Comparison of ENCODE assay signal across 8 mouse cellular contexts in genomic region chr15:86140323-86140722, GRCm38 (mm10). TPM values are rescaled to one million over a fixed set of nuclear protein-coding genes. Genes with fewer than 3 reads are reported as not detected.
DNase-seq lines count a peak whose midpoint lies in the region; ATAC-seq lines count a peak whose summit lies in the region.

No protein-coding gene starts in this region.

- no peak for ATAC-seq in liver, embryonic 11.5 days (replicated peaks; ENCODE audit: low FRiP score)
- no peak for ATAC-seq in midbrain, embryonic 14.5 days (ENCODE audit: low FRiP score, low TSS enrichment)

- intact Hi-C loops in gastrocnemius, postnatal 14 days (cut with DNase I; ENCODE audit: low total_unique reads), result no loop called here

- no peak overlapping the region for H3K9ac ChIP-seq in liver, embryonic 11.5 days (ENCODE audit: low read depth, low read length)
- no peak overlapping the region for H3K9ac ChIP-seq in midbrain, embryonic 14.5 days (replicated peaks; ENCODE audit: low read length)

- no peaks in the 10 kb centered on the region for H3K9me3 ChIP-seq in liver, embryonic 11.5 days (ENCODE audit: control insufficient read depth, low read length)
- H3K9me3 ChIP-seq in midbrain, embryonic 14.5 days (ENCODE audit: control insufficient read depth, low read length), result no peaks in the 10 kb centered on the region

- H3K4me3 ChIP-seq in liver, embryonic 11.5 days (ENCODE audit: low read depth, low read length), result no peak overlapping the region
- no peak overlapping the region for H3K4me3 ChIP-seq in midbrain, embryonic 14.5 days (replicated peaks; ENCODE audit: low read depth, low read length)

- peaks cover 10% of the 10 kb centered on the region for H3K36me3 ChIP-seq in liver, embryonic 11.5 days (ENCODE audit: control insufficient read depth, insufficient read depth, low read length)
- H3K36me3 ChIP-seq in midbrain, embryonic 14.5 days (ENCODE audit: control insufficient read depth, insufficient read depth, low read length), result peaks cover 41% of the 10 kb centered on the region

- 35% methylated on average over 10 of the region's 10 CpGs for WGBS in liver, embryonic 11.5 days
- 30% methylated on average over 10 of the region's 10 CpGs for WGBS in midbrain, embryonic 14.5 days

- no peak overlapping the region for H3K4me2 ChIP-seq in liver, embryonic 11.5 days
- H3K4me2 ChIP-seq in midbrain, embryonic 14.5 days (ENCODE audit: low read length), result no peak overlapping the region

- peak; percentile 66 for DNase-seq in liver
- DNase-seq in liver, embryonic 11.5 days (ENCODE audit: low spot score), result no peak
- DNase-seq in MN1 (ENCODE audit: low spot score), result peak; percentile 68
- DNase-seq in cerebellum, postnatal 36 days, result peak; percentile 65 to 73
- peak; percentile 57 for DNase-seq in gastrocnemius, postnatal 14 days
- DNase-seq in layer of hippocampus, postnatal 14 days (ENCODE audit: low spot score in 2 of 2), result peak; percentile 40 to 51
- DNase-seq in midbrain, embryonic 14.5 days, result peak; percentile 89
- DNase-seq in testis, postnatal 10 days (ENCODE audit: low spot score), result peak; percentile 81

- no peaks in the 10 kb centered on the region for H3K27me3 ChIP-seq in liver, embryonic 11.5 days (replicated peaks; ENCODE audit: control insufficient read depth, insufficient read depth, low read length)
- H3K27me3 ChIP-seq in midbrain, embryonic 14.5 days (ENCODE audit: control insufficient read depth, insufficient read depth, low read length), result no peaks in the 10 kb centered on the region

- H3K4me1 ChIP-seq in liver, embryonic 11.5 days (replicated peaks; ENCODE audit: control insufficient read depth, insufficient read depth, low read length), result no peaks in the 10 kb centered on the region
- H3K4me1 ChIP-seq in midbrain, embryonic 14.5 days (ENCODE audit: control insufficient read depth, insufficient read depth, low read length), result no peaks in the 10 kb centered on the region

- no peak overlapping the region for H3K27ac ChIP-seq in liver, embryonic 11.5 days (ENCODE audit: low read depth, low read length)
- H3K27ac ChIP-seq in midbrain, embryonic 14.5 days (replicated peaks; ENCODE audit: low read depth, low read length), result peak overlapping the region; percentile 63

RNA-seq across cellular contexts. Expression of gene Cerk, which starts 45.6 kb away (rescaled TPM):
- polyA plus RNA-seq in liver, embryonic 11.5 days (2014; fragmentation: Nextera tagmentation; extraction: Ambion mirVana), result 8.4 and 8.5 TPM in 2 replicates
- 1 to 10 TPM; 6.5 to 7.4 TPM for total RNA-seq in gastrocnemius, postnatal 14 days (2021)
- 10 to 100 TPM; 46.7 to 49.1 TPM for total RNA-seq in layer of hippocampus, postnatal 14 days (2021)
- 20.3 and 23.5 TPM in 2 replicates for polyA plus RNA-seq in midbrain, embryonic 14.5 days (2014; fragmentation: Nextera tagmentation; extraction: Ambion mirVana)

Comparison
In these comparisons a context has a peak if more than half of its experiments do, and no peak if none do; other contexts are left out.
1. RNA of gene Cerk, which starts 45.6 kb away (total RNA-seq): 46.7 to 49.1 TPM in layer of hippocampus, postnatal 14 days; 6.5 to 7.4 TPM in gastrocnemius, postnatal 14 days; every median in the first group is over 4 times any median in the second.